Mouse (Mus musculus) forebrain, embryonic 16.5 days (tissue): Measurements from ENCODE around the gene Pabpn1l. TPM values are rescaled to one million over a fixed set of nuclear protein-coding genes. Genes with fewer than 3 reads are reported as not detected.

Experiments used
- ATAC-seq: fragments of 200-750 bp; cut with Nextera tagmentation; 2 replicates; pipeline ENCODE4 v1.8.0; 2017; ENCODE audit warnings: mild to moderate bottlenecking, moderate library complexity
- H3K27ac ChIP-seq: fragments of 300-500 bp; sonication (generic); 2 replicates; pipeline ENCODE4 v1.5.1; 2014; ENCODE audit warnings: low read length, control low read depth
- H3K27me3 ChIP-seq: fragments of 300-500 bp; sonication (generic); replicated peaks from 2 replicates; pipeline ENCODE4 v1.6.1; 2014; ENCODE audit warnings: low read length; ENCODE audit not compliant: control insufficient read depth, insufficient read depth
- H3K36me3 ChIP-seq: fragments of 300-500 bp; sonication (generic); 2 replicates; pipeline ENCODE4 v1.6.1; 2014; ENCODE audit not compliant: control insufficient read depth, insufficient read depth
- H3K4me1 ChIP-seq: fragments of 300-500 bp; sonication (generic); replicated peaks from 2 replicates; pipeline ENCODE4 v1.6.1; 2014; ENCODE audit warnings: low read length; ENCODE audit not compliant: control insufficient read depth, insufficient read depth
- H3K4me2 ChIP-seq: fragments of 300-500 bp; sonication (generic); 2 replicates; pipeline ENCODE4 v1.6.1; 2014; ENCODE audit warnings: mild to moderate bottlenecking, low read length, control low read depth
- H3K4me3 ChIP-seq: fragments of 300-500 bp; sonication (generic); replicated peaks from 2 replicates; pipeline ENCODE4 v1.5.1; 2014; ENCODE audit warnings: mild to moderate bottlenecking, low read length, control low read depth
- H3K9ac ChIP-seq: fragments of 300-500 bp; sonication (generic); replicated peaks from 2 replicates; pipeline ENCODE4 v1.6.1; 2014; ENCODE audit warnings: low read depth, low read length, control low read depth
- H3K9me3 ChIP-seq: fragments of 300-500 bp; sonication (generic); 2 replicates; pipeline ENCODE4 v1.6.1; 2016; ENCODE audit warnings: low read length; ENCODE audit not compliant: control insufficient read depth
- WGBS: fragments of 180-500 bp; shearing (Covaris S2); extraction: QIAGEN DNeasy Blood & Tissue Kit; methylation state at CpG from one replicate; pipeline ENCODE4 v1.1.7; 2014; 5-methylcytosine and 5-hydroxymethylcytosine counted together
- polyA plus RNA-seq: library from polyadenylated mRNA; unstranded; fragments of >200 nt; fragmentation: Nextera tagmentation; extraction: Ambion mirVana; gene quantifications from 2 replicates; pipeline ENCODE4 v1.2.1, GENCODE M21; 2015

Gene Pabpn1l
- polyA plus RNA-seq, 1 experiment from 2014 or later: not detected

DNA sequence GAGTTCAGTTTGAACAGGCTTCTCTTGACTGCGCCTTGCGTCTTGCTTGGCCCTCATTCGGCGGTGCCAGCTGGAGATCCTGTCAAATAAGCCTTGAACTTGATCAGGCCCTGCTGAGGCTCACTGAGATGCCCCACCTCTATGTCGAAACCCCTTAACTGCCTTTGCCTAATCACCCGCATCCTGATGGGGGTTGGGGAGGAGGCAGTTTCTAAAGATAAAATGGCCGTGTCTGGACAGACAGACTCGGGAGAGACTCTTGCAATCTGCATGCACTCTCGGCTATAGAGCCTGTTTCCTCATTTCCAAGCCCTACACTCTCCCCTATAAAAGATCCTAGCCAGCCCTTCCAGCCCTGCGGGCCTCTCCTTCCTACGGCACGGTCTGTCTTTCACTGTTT lies 29.3 kb downstream of the Pabpn1l start:
- H3K9ac ChIP-seq: no peak overlapping the region
- no peaks in the 10 kb centered on the region for H3K36me3 ChIP-seq
- no peak overlapping the region for H3K27ac ChIP-seq
- H3K4me3 ChIP-seq: no peak overlapping the region
- H3K4me1 ChIP-seq: no peaks in the 10 kb centered on the region
- no peaks in the 10 kb centered on the region for H3K27me3 ChIP-seq
- H3K9me3 ChIP-seq: no peaks in the 10 kb centered on the region
- no peak overlapping the region for H3K4me2 ChIP-seq
- no peak for ATAC-seq
- WGBS: 78% methylated on average over 12 of the region's 12 CpGs

DNA sequence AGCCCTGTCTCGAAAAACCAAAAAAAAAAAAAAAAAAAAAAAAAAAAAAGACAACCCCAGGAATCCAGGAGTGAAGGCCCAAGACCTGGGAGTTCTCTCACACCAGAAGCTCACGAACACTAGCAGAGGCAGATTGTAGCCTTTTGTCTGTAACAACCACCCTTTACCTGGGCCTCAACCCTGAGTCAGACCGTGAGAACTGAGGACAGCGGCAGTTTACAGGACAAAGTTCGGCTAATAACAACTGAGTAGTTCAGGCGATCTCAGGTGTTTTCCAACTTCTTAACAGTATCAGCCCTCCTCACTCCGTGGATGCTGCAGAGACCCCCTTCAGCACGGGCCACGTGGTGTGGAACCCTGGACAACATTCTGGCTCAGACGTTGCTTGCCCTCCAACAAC lies 35.8 kb downstream of the Pabpn1l start:
- ATAC-seq: no peak
- Histone ChIP-seq H3K4me1 (peaks cover 7% of the 10 kb centered on the region), H3K36me3 (no peaks in the 10 kb centered on the region), H3K27ac (no peak overlapping the region), H3K4me3 (no peak overlapping the region), H3K9me3 (no peaks in the 10 kb centered on the region), H3K27me3 (no peaks in the 10 kb centered on the region), H3K9ac (no peak overlapping the region), H3K4me2 (no peak overlapping the region)
- 81% methylated on average over 10 of the region's 10 CpGs for WGBS

DNA sequence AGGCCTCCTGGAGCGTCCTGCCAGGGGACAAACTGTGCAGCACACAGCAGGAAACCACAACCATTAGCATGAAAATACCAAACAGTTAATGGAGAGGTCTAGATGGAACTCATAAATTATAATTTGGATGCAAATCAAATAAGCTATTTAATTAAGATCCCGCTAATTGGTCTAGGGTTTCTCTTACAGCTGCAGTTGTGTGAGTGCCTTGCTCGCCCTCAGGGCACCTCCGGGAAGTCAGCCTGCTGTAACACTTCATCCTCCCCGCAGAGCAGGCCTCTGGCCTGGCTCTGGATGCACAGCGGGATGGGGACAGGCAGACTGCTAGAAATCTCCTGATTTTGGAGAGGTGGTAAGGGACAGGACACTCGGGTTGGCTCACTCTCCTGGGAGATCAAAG lies 36.4 kb downstream of the Pabpn1l start:
- peak; percentile 57; the same call in 1 of the 2 replicates for ATAC-seq
- WGBS: 25% methylated on average over 7 of the region's 7 CpGs
- no peaks in the 10 kb centered on the region for H3K36me3 ChIP-seq
- no peaks in the 10 kb centered on the region for H3K9me3 ChIP-seq
- H3K9ac ChIP-seq: no peak overlapping the region
- H3K27ac ChIP-seq: no peak overlapping the region
- no peak overlapping the region for H3K4me3 ChIP-seq
- H3K4me2 ChIP-seq: no peak overlapping the region
- peaks cover 7% of the 10 kb centered on the region for H3K4me1 ChIP-seq
- H3K27me3 ChIP-seq: no peaks in the 10 kb centered on the region

- Histone ChIP-seq H3K9ac (no peak overlapping the region), H3K4me1 (peaks cover 7% of the 10 kb centered on the region), H3K27ac (no peak overlapping the region), H3K4me2 (no peak overlapping the region), H3K27me3 (no peaks in the 10 kb centered on the region), H3K9me3 (no peaks in the 10 kb centered on the region), H3K4me3 (no peak overlapping the region), H3K36me3 (no peaks in the 10 kb centered on the region)
- 81% methylated on average over 14 of the region's 14 CpGs for WGBS
- no peak for ATAC-seq
Observed at GRCm38 (mm10) chr8:122585411-122585891, 37.1 kb downstream of the Pabpn1l start.

DNA sequence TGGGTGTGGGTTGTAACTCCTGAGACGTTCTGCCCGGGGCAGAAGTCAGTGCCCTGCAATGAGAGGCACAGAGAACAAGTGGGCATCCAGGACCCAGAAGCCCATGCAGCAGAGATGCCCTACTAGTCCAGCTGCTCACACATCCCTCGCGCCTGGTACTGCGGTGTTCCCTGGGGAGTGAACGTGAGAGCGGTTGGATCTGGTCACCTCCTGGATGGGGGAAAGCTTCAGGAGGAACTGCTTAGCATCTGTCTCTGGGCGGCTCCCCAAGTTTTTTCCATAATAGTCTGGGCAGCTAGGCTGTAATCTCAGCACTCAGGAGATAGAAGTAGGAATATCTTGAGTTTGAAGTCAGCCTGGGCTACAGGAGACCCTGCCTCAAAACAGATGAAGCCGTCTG lies 37.6 kb downstream of the Pabpn1l start:
- no peaks in the 10 kb centered on the region for H3K27me3 ChIP-seq
- H3K4me3 ChIP-seq: no peak overlapping the region
- no peak overlapping the region for H3K27ac ChIP-seq
- H3K36me3 ChIP-seq: no peaks in the 10 kb centered on the region
- no peaks in the 10 kb centered on the region for H3K9me3 ChIP-seq
- H3K4me2 ChIP-seq: no peak overlapping the region
- WGBS: 83% methylated on average over 9 of the region's 9 CpGs
- H3K9ac ChIP-seq: no peak overlapping the region
- no peak for ATAC-seq
- H3K4me1 ChIP-seq: peaks cover 7% of the 10 kb centered on the region

GRCm38 (mm10) chr8:122580926-122581325 lies 41.6 kb downstream of the Pabpn1l start:
- H3K27me3 ChIP-seq: no peaks in the 10 kb centered on the region
- WGBS: 81% methylated on average over 15 of the region's 15 CpGs
- peaks cover 11% of the 10 kb centered on the region for H3K4me1 ChIP-seq
- H3K4me3 ChIP-seq: no peak overlapping the region
- H3K27ac ChIP-seq: no peak overlapping the region
- ATAC-seq: no peak
- no peak overlapping the region for H3K4me2 ChIP-seq
- H3K9me3 ChIP-seq: no peaks in the 10 kb centered on the region
- no peak overlapping the region for H3K9ac ChIP-seq
- no peaks in the 10 kb centered on the region for H3K36me3 ChIP-seq

- H3K27me3 ChIP-seq: no peaks in the 10 kb centered on the region
- H3K9ac ChIP-seq: no peak overlapping the region
- no peaks in the 10 kb centered on the region for H3K36me3 ChIP-seq
- peaks cover 17% of the 10 kb centered on the region for H3K4me1 ChIP-seq
- H3K27ac ChIP-seq: no peak overlapping the region
- ATAC-seq: no peak
- H3K4me2 ChIP-seq: no peak overlapping the region
- H3K9me3 ChIP-seq: no peaks in the 10 kb centered on the region
- H3K4me3 ChIP-seq: no peak overlapping the region
- 19% methylated on average over 7 of the region's 7 CpGs for whole genome bisulfite sequencing
Observed at GRCm38 (mm10) chr8:122579196-122579595, 43.3 kb downstream of the Pabpn1l start.

GRCm38 (mm10) chr8:122577116-122577515 lies 45.4 kb downstream of the Pabpn1l start:
- ATAC-seq: peak; percentile 34
- Histone ChIP-seq H3K9me3 (no peaks in the 10 kb centered on the region), H3K27ac (no peak overlapping the region), H3K9ac (peak overlapping the region; percentile 74), H3K36me3 (no peaks in the 10 kb centered on the region), H3K4me2 (peak overlapping the region; percentile 69), H3K4me3 (peak overlapping the region; percentile 71), H3K27me3 (no peaks in the 10 kb centered on the region), H3K4me1 (peaks cover 19% of the 10 kb centered on the region)
- whole genome bisulfite sequencing: 39% methylated on average over 10 of the region's 10 CpGs

GRCm38 (mm10) chr8:122576648-122577022 lies 45.9 kb downstream of the Pabpn1l start, which contains the start of gene Aprt:
Gene Aprt, minus strand, starts transcription at chr8:122576909.
- WGBS: under 1% methylated on average over 39 of the region's 39 CpGs

More at GRCm38 (mm10) chr8:122576648-122577022, 45.9 kb downstream of the Pabpn1l start, which contains the start of gene Aprt:
- peak within 1 kb of the TSS; percentile 69 for H3K4me2 ChIP-seq
- H3K4me3 ChIP-seq: peak within 1 kb of the TSS; percentile 71
- H3K4me1 ChIP-seq: peaks cover 19% of the 10 kb centered on the region
- H3K9ac ChIP-seq: peak within 1 kb of the TSS; percentile 74
- ATAC-seq: peak; percentile 93
- H3K36me3 ChIP-seq: no peaks in the 10 kb centered on the region
- no peaks in the 10 kb centered on the region for H3K9me3 ChIP-seq
- no peak within 1 kb of the TSS for H3K27ac ChIP-seq
- no peaks in the 10 kb centered on the region for H3K27me3 ChIP-seq
